Mouse (Mus musculus) liver, embryonic 14.5 days (tissue): ENCODE measurements around the gene Hk1. TPM values are rescaled to one million over a fixed set of nuclear protein-coding genes. Genes with fewer than 3 reads are reported as not detected.

Source experiments
- ATAC-seq: fragments of 200-750 bp; cut with Nextera tagmentation; 2 replicates; pipeline ENCODE4 v1.8.0; 2017; ENCODE audit warnings: moderate number of reproducible peaks, mild to moderate bottlenecking, moderate library complexity; ENCODE audit not compliant: insufficient read depth
- DNase-seq, 3 experiments: peaks; one replicate each; pipeline ENCODE4 v3.0.0-alpha.2; 2012 to 2013; ENCODE audit warnings: low read depth in 3 of 3, low spot score in 3 of 3
- H3K27ac ChIP-seq: fragments of 300-500 bp; sonication (generic); 2 replicates; pipeline ENCODE4 v1.5.1; 2014; ENCODE audit warnings: moderate library complexity, mild to moderate bottlenecking, control low read depth, inconsistent platforms
- H3K27me3 ChIP-seq: fragments of 300-500 bp; sonication (generic); 2 replicates; pipeline ENCODE4 v1.6.1; 2014; ENCODE audit warnings: mild to moderate bottlenecking, low read length, moderate library complexity; ENCODE audit not compliant: control insufficient read depth, insufficient read depth
- H3K36me3 ChIP-seq: fragments of 300-500 bp; sonication (generic); replicated peaks from 2 replicates; pipeline ENCODE4 v1.6.1; 2014; ENCODE audit warnings: low read depth; ENCODE audit not compliant: control insufficient read depth, insufficient read depth
- H3K4me1 ChIP-seq, 2 experiments: fragments of 200-500 bp in 1 of 2; fragments of 300-500 bp in 1 of 2; sonication (generic) in 1 of 2; replicated peaks; 2 replicates each; pipeline ENCODE4 v1.6.1; 2012 to 2014; ENCODE audit warnings: antibody characterized with exemption in 1 of 2, inconsistent platforms in 1 of 2, low read length in 1 of 2; ENCODE audit not compliant: control insufficient read depth in 2 of 2, insufficient read depth in 2 of 2
- H3K4me2 ChIP-seq: fragments of 300-500 bp; sonication (generic); 2 replicates; pipeline ENCODE4 v1.6.1; 2014; ENCODE audit warnings: low read depth, mild to moderate bottlenecking, control low read depth, moderate library complexity
- H3K4me3 ChIP-seq, 2 experiments: fragments of 200-500 bp in 1 of 2; fragments of 300-500 bp in 1 of 2; sonication (generic) in 1 of 2; 2 replicates each; pipeline ENCODE4 v1.5.1; 2012 to 2014; ENCODE audit warnings: low read depth in 2 of 2, low read length in 2 of 2, mild to moderate bottlenecking in 2 of 2, control low read depth in 1 of 2, inconsistent platforms in 1 of 2, moderate library complexity in 1 of 2; ENCODE audit not compliant: insufficient read depth in 1 of 2
- H3K9ac ChIP-seq: fragments of 300-500 bp; sonication (generic); replicated peaks from 2 replicates; pipeline ENCODE4 v1.6.1; 2014; ENCODE audit warnings: mild to moderate bottlenecking, control low read depth, moderate library complexity
- H3K9me3 ChIP-seq: fragments of 300-500 bp; sonication (generic); 2 replicates; pipeline ENCODE4 v1.6.1; 2016; ENCODE audit warnings: low read length, mixed read lengths; ENCODE audit not compliant: control insufficient read depth
- CTCF ChIP-seq: IDR thresholded peaks from 2 replicates; pipeline ENCODE4 v1.5.1; 2016; ENCODE audit warnings: antibody characterized with exemption, low read depth, control low read depth
- EP300 ChIP-seq: IDR thresholded peaks from 2 replicates; pipeline ENCODE4 v1.6.1; 2016; ENCODE audit warnings: antibody characterized with exemption, low read depth
- WGBS: fragments of 180-500 bp; shearing (Covaris S2); extraction: QIAGEN DNeasy Blood & Tissue Kit; methylation state at CpG from one replicate; pipeline ENCODE4 v1.1.7; 2014; ENCODE audit not compliant: insufficient replicate concordance; 5-methylcytosine and 5-hydroxymethylcytosine counted together
- polyA plus RNA-seq, 2 experiments: library from polyadenylated mRNA; depleted of rRNA in 1 of 2; stranded (reverse) in 1 of 2; unstranded in 1 of 2; fragments of >200 nt; fragmentation: Nextera tagmentation in 1 of 2; extraction: Ambion mirVana in 1 of 2; gene quantifications; 2 replicates each; pipeline versions ENCODE4 v1.2.1 to v1.2.3; 2012 to 2014

The Hk1 gene
- polyA plus RNA-seq, 2 experiments = 54.2 to 56.1 TPM

DNA sequence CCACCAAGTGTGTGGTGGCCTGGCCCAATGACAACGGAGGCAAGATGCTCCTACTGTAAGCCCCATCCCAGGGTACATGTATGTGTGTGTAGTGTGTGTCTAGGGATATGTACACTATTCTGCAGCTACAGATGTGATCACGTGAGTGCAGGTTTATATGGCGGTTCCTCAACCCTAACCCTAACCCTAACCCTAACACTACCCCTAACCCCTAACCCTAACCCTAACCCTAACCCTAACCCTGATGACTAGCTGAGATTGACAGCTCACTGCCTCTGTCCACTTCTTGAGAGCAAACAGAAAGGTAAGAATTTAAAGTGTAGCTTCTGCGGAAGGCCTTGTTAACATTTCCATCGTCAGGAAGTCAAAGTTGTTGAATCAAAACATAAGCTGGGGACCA, 121.4 kb downstream of the Hk1 start:
- no peak overlapping the region for H3K4me2 ChIP-seq
- no peak overlapping the region for H3K9ac ChIP-seq
- H3K27me3 ChIP-seq = no peaks in the 10 kb centered on the region
- TF ChIP-seq EP300 = no peak
- no peak for TF ChIP-seq CTCF
- no peak for ATAC-seq
- no peak for DNase-seq
- no peak overlapping the region for H3K4me3 ChIP-seq
- H3K36me3 ChIP-seq = no peaks in the 10 kb centered on the region
- no peak overlapping the region for H3K27ac ChIP-seq
- H3K4me1 ChIP-seq = peaks cover 0 to 8% of the 10 kb centered on the region in 2 experiments; a peak in 2 of 4 replicates
- no peaks in the 10 kb centered on the region for H3K9me3 ChIP-seq
- 75% methylated on average over 5 of the region's 5 CpGs for WGBS

- ATAC-seq = no peak
- TF ChIP-seq EP300 (no peak), CTCF (no peak)
- Histone ChIP-seq H3K4me2 (no peak overlapping the region), H3K4me3 (no peak overlapping the region), H3K27me3 (no peaks in the 10 kb centered on the region), H3K4me1 (no peaks in the 10 kb centered on the region), H3K27ac (no peak overlapping the region), H3K9ac (no peak overlapping the region), H3K9me3 (no peaks in the 10 kb centered on the region), H3K36me3 (no peaks in the 10 kb centered on the region)
- WGBS = 74% methylated on average over 27 of the region's 27 CpGs
- no peak for DNase-seq
Measured at GRCm38 (mm10) chr10:62252496-62253235, 127.0 kb downstream of the Hk1 start.

- Histone ChIP-seq H3K36me3 (no peaks in the 10 kb centered on the region), H3K9me3 (no peaks in the 10 kb centered on the region), H3K9ac (no peak within 1 kb of the TSS), H3K27me3 (no peaks in the 10 kb centered on the region), H3K27ac (no peak within 1 kb of the TSS), H3K4me1 (no peaks in the 10 kb centered on the region), H3K4me3 (no peak within 1 kb of the TSS), H3K4me2 (no peak within 1 kb of the TSS)
- TF ChIP-seq CTCF = no peak
- DNase-seq (no peak), ATAC-seq (no peak)
- WGBS = 59% methylated on average over 12 of the region's 12 CpGs
Measured at GRCm38 (mm10) chr10:62252000-62252488, 127.7 kb downstream of the Hk1 start, which contains the start of gene Tacr2. Tacr2 (plus strand) TSS chr10:62252438.

- Histone ChIP-seq H3K4me1 (peaks cover 3% of the 10 kb centered on the region in 2 experiments; a peak in 1 of 4 replicates), H3K27ac (no peak overlapping the region), H3K9ac (no peak overlapping the region), H3K4me2 (no peak overlapping the region), H3K36me3 (no peaks in the 10 kb centered on the region), H3K9me3 (no peaks in the 10 kb centered on the region), H3K4me3 (no peak overlapping the region), H3K27me3 (no peaks in the 10 kb centered on the region)
- WGBS = 15% methylated on average over 8 of the region's 8 CpGs
- TF ChIP-seq EP300 = no peak
- no peak for TF ChIP-seq CTCF
- DNase-seq (no peak), ATAC-seq (no peak)
Measured at GRCm38 (mm10) chr10:62247815-62248214, 131.9 kb downstream of the Hk1 start.

GRCm38 (mm10) chr10:62247156-62247555, 132.6 kb downstream of the Hk1 start:
- H3K36me3 ChIP-seq = no peaks in the 10 kb centered on the region
- no peak overlapping the region for H3K4me3 ChIP-seq
- no peaks in the 10 kb centered on the region for H3K27me3 ChIP-seq
- no peaks in the 10 kb centered on the region for H3K9me3 ChIP-seq
- TF ChIP-seq CTCF (no peak), EP300 (no peak)
- no peak overlapping the region for H3K4me2 ChIP-seq
- peaks cover 3% of the 10 kb centered on the region in 2 experiments; a peak in 1 of 4 replicates for H3K4me1 ChIP-seq
- H3K9ac ChIP-seq = no peak overlapping the region
- ATAC-seq = no peak
- no peak overlapping the region for H3K27ac ChIP-seq
- WGBS = 61% methylated on average over 3 of the region's 3 CpGs
- no peak for DNase-seq
